Mouse (Mus musculus): ENCODE results near the gene Oxct2a. TPM values are rescaled to one million over a fixed set of nuclear protein-coding genes. Genes with fewer than 3 reads are reported as not detected.

Gene Oxct2a
- not detected for polyA plus RNA-seq (2014; fragmentation: Illumina TruSeq; extraction: RNeasy Lipid Tissue Mini Kit (QIAGEN cat#74804); ENCODE audit: low read depth, low replicate concordance)

GRCm38 (mm10) chr4:123323534-123323933 is at the start of gene Oxct2a:
Gene Oxct2a, minus strand, starts transcription at chr4:123323634.

GRCm38 (mm10) chr4:123342642-123343470 is 19.4 kb upstream of the Oxct2a start, which contains the start of gene Bmp8a:
Gene Bmp8a, minus strand, starts transcription at chr4:123343252.

Other genes with a start within 250 kb of the Oxct2a start
- not detected for gene Bmp8b, start 218.5 kb downstream of the Oxct2a start, polyA plus RNA-seq (2014; fragmentation: Illumina TruSeq; extraction: RNeasy Lipid Tissue Mini Kit (QIAGEN cat#74804); ENCODE audit: low read depth, low replicate concordance)
- gene Oxct2b, start 207.4 kb downstream of the Oxct2a start, polyA plus RNA-seq (2014; fragmentation: Illumina TruSeq; extraction: RNeasy Lipid Tissue Mini Kit (QIAGEN cat#74804); ENCODE audit: low read depth, low replicate concordance), result not detected
- gene Ppie, start 183.7 kb downstream of the Oxct2a start, polyA plus RNA-seq (2014; fragmentation: Illumina TruSeq; extraction: RNeasy Lipid Tissue Mini Kit (QIAGEN cat#74804); ENCODE audit: low read depth, low replicate concordance), result 9.0 TPM
- not detected for gene Hpcal4, start 140.4 kb downstream of the Oxct2a start, polyA plus RNA-seq (2014; fragmentation: Illumina TruSeq; extraction: RNeasy Lipid Tissue Mini Kit (QIAGEN cat#74804); ENCODE audit: low read depth, low replicate concordance)
- gene Nt5c1a, start 122.1 kb downstream of the Oxct2a start, polyA plus RNA-seq (2014; fragmentation: Illumina TruSeq; extraction: RNeasy Lipid Tissue Mini Kit (QIAGEN cat#74804); ENCODE audit: low read depth, low replicate concordance), result not detected
- 0.24 TPM for gene Heyl, start 90.1 kb downstream of the Oxct2a start, polyA plus RNA-seq (2014; fragmentation: Illumina TruSeq; extraction: RNeasy Lipid Tissue Mini Kit (QIAGEN cat#74804); ENCODE audit: low read depth, low replicate concordance)
- gene Pabpc4, start 61.3 kb downstream of the Oxct2a start, polyA plus RNA-seq (2014; fragmentation: Illumina TruSeq; extraction: RNeasy Lipid Tissue Mini Kit (QIAGEN cat#74804); ENCODE audit: low read depth, low replicate concordance), result 12.5 TPM
- not detected for gene Bmp8a, start 19.6 kb upstream of the Oxct2a start, polyA plus RNA-seq (2014; fragmentation: Illumina TruSeq; extraction: RNeasy Lipid Tissue Mini Kit (QIAGEN cat#74804); ENCODE audit: low read depth, low replicate concordance)

Measured in liver, adult 10 weeks (tissue).